Mouse (Mus musculus) small intestine, adult 2 months (tissue): ENCODE results near the gene Hccs.

ENCODE experiments used
- CTCF ChIP-seq: fragments of 200-500 bp; IDR thresholded peaks from 2 replicates; pipeline ENCODE4 v1.5.1; 2012; ENCODE audit warnings: low read depth, mild to moderate bottlenecking, control low read depth, inconsistent platforms, low read length, moderate library complexity, mixed read lengths; ENCODE audit not compliant: insufficient replicate concordance, insufficient read length; ENCODE audit errors: extremely low read depth
- POLR2A ChIP-seq: fragments of 200-500 bp; IDR thresholded peaks from 2 replicates; pipeline ENCODE4 v1.6.1; 2012; ENCODE audit warnings: low read depth, mild to moderate bottlenecking, control low read depth, inconsistent platforms, low read length, moderate library complexity

DNA sequence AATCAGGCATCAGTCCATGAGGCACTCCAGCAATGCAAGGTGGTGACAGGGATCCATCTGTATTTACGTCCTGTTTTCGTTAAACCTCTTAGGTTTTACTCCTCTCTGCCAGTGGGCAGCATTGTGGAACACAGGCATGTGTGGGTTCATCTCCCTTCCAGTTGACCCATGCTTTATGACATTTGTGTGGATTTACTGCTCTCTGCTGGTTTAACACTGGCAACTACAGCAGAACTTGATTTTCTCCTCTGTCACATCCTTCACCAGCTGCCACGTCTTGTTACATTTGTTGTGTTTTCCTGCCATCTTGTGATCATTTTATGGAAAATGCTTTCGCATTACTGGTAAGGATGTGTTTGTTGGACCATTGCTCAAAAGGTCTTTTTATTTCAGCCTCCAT, 20.6 kb downstream of the Hccs start:
- no peak for TF ChIP-seq CTCF
- TF ChIP-seq POLR2A, result no peak
